Mouse (Mus musculus) liver, postnatal 0 days (tissue): Measurements from ENCODE around the gene Mtrr. TPM values are rescaled to one million over a fixed set of nuclear protein-coding genes. Genes with fewer than 3 reads are reported as not detected.
"Not testable (repeated sequence)": the region's sequence is repeated elsewhere in the genome, so short reads cannot be mapped to it uniquely, and the experiment has no call there.

ENCODE experiments used
- ATAC-seq: fragments of 200-750 bp; cut with Nextera tagmentation; 2 replicates; pipeline ENCODE4 v1.8.0; 2017; ENCODE audit warnings: mild to moderate bottlenecking, moderate library complexity
- DNase-seq: peaks from one replicate; pipeline ENCODE4 v3.0.0-alpha.2; 2016
- H3K27ac ChIP-seq: fragments of 300-500 bp; sonication (generic); 2 replicates; pipeline ENCODE4 v1.5.1; 2014; ENCODE audit warnings: antibody characterized with exemption, moderate library complexity, mild to moderate bottlenecking, low read depth
- H3K27me3 ChIP-seq: fragments of 300-500 bp; sonication (generic); 2 replicates; pipeline ENCODE4 v1.6.1; 2014; ENCODE audit warnings: low read length, control low read depth, mixed read lengths; ENCODE audit not compliant: insufficient read depth
- H3K36me3 ChIP-seq: fragments of 300-500 bp; sonication (generic); replicated peaks from 2 replicates; pipeline ENCODE4 v1.6.1; 2014; ENCODE audit warnings: mild to moderate bottlenecking, control low read depth, low read length, moderate library complexity, mixed read lengths; ENCODE audit not compliant: insufficient read depth
- H3K4me1 ChIP-seq: fragments of 300-500 bp; sonication (generic); 2 replicates; pipeline ENCODE4 v1.6.1; 2014; ENCODE audit warnings: antibody characterized with exemption, mild to moderate bottlenecking, control low read depth; ENCODE audit not compliant: insufficient read depth
- H3K4me2 ChIP-seq: fragments of 300-500 bp; sonication (generic); 2 replicates; pipeline ENCODE4 v1.6.1; 2014; ENCODE audit warnings: low read depth, mild to moderate bottlenecking, low read length, moderate library complexity, mixed read lengths
- H3K4me3 ChIP-seq: fragments of 300-500 bp; sonication (generic); 2 replicates; pipeline ENCODE4 v1.5.1; 2014; ENCODE audit warnings: low read depth, low read length
- H3K9ac ChIP-seq: fragments of 300-500 bp; sonication (generic); replicated peaks from 2 replicates; pipeline ENCODE4 v1.6.1; 2014; ENCODE audit warnings: mild to moderate bottlenecking, moderate library complexity
- H3K9me3 ChIP-seq: fragments of 300-500 bp; sonication (generic); 2 replicates; pipeline ENCODE4 v1.6.1; 2016; ENCODE audit warnings: mild to moderate bottlenecking, control low read depth, low read length, mixed read lengths
- CTCF ChIP-seq: sonication (generic); IDR thresholded peaks from 2 replicates; pipeline ENCODE4 v1.5.1; 2016; ENCODE audit warnings: antibody characterized with exemption, low read depth
- EP300 ChIP-seq: IDR thresholded peaks from 2 replicates; pipeline ENCODE4 v1.6.1; 2016; ENCODE audit warnings: antibody characterized with exemption, low read depth, mild to moderate bottlenecking
- WGBS: fragments of 180-500 bp; shearing (Covaris S2); extraction: QIAGEN DNeasy Blood & Tissue Kit; methylation state at CpG from one replicate; pipeline ENCODE4 v1.1.7; 2014; ENCODE audit not compliant: insufficient replicate concordance; 5-methylcytosine and 5-hydroxymethylcytosine counted together
- polyA plus RNA-seq: library from polyadenylated mRNA; unstranded; fragments of >200 nt; fragmentation: Nextera tagmentation; extraction: Ambion mirVana; gene quantifications from 2 replicates; pipeline ENCODE4 v1.2.1, GENCODE M21; 2015

The Mtrr gene
- polyA plus RNA-seq, 1 experiment from 2014 or later = 6.4 TPM

DNA sequence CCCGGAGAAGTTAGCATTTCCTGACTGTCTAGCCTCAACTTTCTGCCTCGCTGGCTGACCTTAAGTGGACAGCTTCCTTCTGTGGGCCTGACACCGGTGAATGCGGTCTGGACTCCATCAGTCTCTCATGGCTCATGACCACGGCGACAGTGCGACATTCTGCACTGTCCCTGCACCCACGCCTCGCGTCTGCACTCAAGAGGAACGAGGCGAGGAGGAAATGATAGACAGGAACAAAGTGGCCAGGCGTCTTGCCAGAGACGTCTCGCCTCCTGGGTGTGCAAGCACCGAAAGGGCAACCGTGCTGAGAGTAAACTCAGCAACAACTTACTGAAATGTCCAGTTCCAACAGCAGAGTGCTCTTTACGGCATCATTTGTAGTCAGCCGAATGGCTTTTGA is 9.7 kb downstream of the Mtrr start:
- H3K4me2 ChIP-seq = no peak overlapping the region
- DNase-seq (no peak), ATAC-seq (no peak)
- H3K9me3 ChIP-seq = no peaks in the 10 kb centered on the region
- H3K36me3 ChIP-seq = peaks cover 26% of the 10 kb centered on the region
- no peak overlapping the region for H3K9ac ChIP-seq
- no peak overlapping the region for H3K27ac ChIP-seq
- TF ChIP-seq EP300 (no peak), CTCF (no peak)
- H3K4me1 ChIP-seq = no peaks in the 10 kb centered on the region
- H3K27me3 ChIP-seq = no peaks in the 10 kb centered on the region
- WGBS = 80% methylated on average over 19 of the region's 19 CpGs
- H3K4me3 ChIP-seq = no peak overlapping the region

DNA sequence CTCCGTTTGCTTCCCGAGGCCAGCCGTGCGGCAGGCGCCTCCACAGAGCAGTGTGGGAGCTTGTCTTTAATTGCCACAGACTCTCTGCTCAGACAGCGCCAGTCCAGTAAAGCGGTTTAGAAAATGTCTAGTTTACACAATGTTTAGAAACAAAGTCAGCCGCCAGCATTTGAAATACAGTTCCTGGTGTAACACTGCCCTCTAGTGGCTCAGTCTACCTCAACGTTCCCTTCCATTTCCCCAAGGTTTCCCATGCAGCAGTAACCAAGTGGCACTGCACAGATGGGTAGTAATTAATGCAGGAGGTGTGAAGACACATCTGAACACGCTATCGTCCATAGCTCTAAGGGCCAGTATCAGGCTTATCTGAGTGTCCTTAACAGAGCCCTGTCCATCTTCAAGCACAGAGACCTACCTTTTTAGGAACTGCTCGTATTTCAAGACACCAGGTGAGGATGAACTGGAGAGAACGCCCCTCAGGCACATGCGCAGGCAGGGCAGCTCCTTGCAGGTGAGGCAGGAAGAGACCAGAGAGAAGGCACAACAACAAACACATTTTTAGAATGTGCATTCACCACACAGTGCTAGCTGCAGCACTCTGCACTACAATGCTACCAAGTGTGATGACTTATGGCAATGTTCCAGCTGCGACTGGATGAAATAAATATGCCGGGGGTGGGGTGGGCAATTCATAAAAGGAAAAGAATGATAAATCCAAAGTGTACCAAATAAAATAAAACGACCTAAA is 12.2 kb downstream of the Mtrr start:
- H3K9me3 ChIP-seq = no peaks in the 10 kb centered on the region
- H3K27me3 ChIP-seq = no peaks in the 10 kb centered on the region
- H3K4me2 ChIP-seq = no peak overlapping the region
- no peaks in the 10 kb centered on the region for H3K4me1 ChIP-seq
- peak; percentile 27; the same call in 1 of the 2 replicates for ATAC-seq
- 67% methylated on average over 17 of the region's 17 CpGs for WGBS
- TF ChIP-seq EP300 = no peak
- TF ChIP-seq CTCF = peak; percentile 79
- no peak overlapping the region for H3K4me3 ChIP-seq
- peak; percentile 45 for DNase-seq
- peaks cover 35% of the 10 kb centered on the region for H3K36me3 ChIP-seq
- H3K27ac ChIP-seq = no peak overlapping the region
- no peak overlapping the region for H3K9ac ChIP-seq

DNA sequence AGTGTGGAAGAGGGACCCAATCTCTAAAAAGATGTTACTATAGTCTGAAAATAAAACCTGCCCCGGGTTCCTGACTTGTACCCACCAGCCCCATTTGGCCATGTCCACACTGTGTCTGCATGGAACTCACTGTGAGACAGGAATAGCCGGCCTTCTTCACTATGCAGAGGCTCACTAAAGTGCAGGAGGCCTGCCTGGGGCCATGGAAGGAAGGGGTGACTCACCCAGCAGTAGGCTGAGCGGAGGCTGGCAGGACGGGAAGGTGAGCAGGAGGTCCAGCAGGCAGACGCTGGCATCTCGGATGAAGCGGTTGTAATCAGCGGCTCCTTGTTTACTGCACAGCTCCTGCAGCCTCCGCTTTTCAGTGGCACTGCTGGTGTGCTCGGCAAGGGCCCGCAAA is 13.4 kb downstream of the Mtrr start:
- Histone ChIP-seq H3K4me3 (no peak overlapping the region), H3K36me3 (peaks cover 43% of the 10 kb centered on the region), H3K4me1 (no peaks in the 10 kb centered on the region), H3K27ac (no peak overlapping the region), H3K27me3 (no peaks in the 10 kb centered on the region), H3K9ac (no peak overlapping the region), H3K4me2 (no peak overlapping the region), H3K9me3 (no peaks in the 10 kb centered on the region)
- no peak for TF ChIP-seq CTCF
- TF ChIP-seq EP300 = no peak
- no peak for DNase-seq
- WGBS = 88% methylated on average over 11 of the region's 11 CpGs
- no peak for ATAC-seq

GRCm38 (mm10) chr13:68568110-68568509 is 13.8 kb downstream of the Mtrr start:
- Histone ChIP-seq H3K9me3 (no peaks in the 10 kb centered on the region), H3K4me3 (no peak overlapping the region), H3K4me1 (no peaks in the 10 kb centered on the region), H3K9ac (no peak overlapping the region), H3K27me3 (no peaks in the 10 kb centered on the region), H3K36me3 (peaks cover 47% of the 10 kb centered on the region), H3K27ac (no peak overlapping the region), H3K4me2 (no peak overlapping the region)
- no peak for ATAC-seq
- TF ChIP-seq EP300 = no peak
- TF ChIP-seq CTCF = no peak
- 92% methylated on average over 9 of the region's 9 CpGs for WGBS
- DNase-seq = no peak

DNA sequence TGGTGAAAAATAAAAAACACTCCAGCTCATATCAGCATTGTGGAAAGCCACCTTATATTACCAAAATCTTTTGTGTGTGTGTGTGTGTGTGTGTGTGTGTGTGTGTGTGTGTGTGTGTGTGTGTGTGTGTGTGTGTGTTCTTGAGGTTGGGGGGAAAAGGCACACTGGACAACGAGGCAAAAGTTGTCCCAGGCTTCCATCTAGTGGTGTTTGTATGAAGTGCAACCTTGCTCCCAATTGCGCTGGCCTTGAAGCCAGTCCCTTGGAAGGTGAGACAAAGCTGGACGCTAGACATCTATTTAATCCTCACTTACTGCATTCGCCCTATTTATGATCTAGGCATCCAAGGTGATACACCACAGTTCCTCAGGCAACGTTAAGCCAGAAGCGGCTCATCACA is 28.6 kb downstream of the Mtrr start:
- H3K4me3 ChIP-seq, H3K9ac ChIP-seq, H3K9me3 ChIP-seq, H3K36me3 ChIP-seq, H3K27me3 ChIP-seq, ATAC-seq, H3K4me1 ChIP-seq, H3K4me2 ChIP-seq, H3K27ac ChIP-seq: not testable (repeated sequence)
- WGBS = 27% methylated on average over 4 of the region's 6 CpGs
- TF ChIP-seq CTCF = peak; percentile 52
- DNase-seq = peak; percentile 25

Other genes with a start within 250 kb of the Mtrr start
- 8.4 and 9.2 TPM in 2 replicates for gene Fastkd3, start 85 bp upstream of the Mtrr start, polyA plus RNA-seq
- not detected in 2 replicates for gene 1700001L19Rik, start 15.3 kb upstream of the Mtrr start, polyA plus RNA-seq